Mouse (Mus musculus): ENCODE results near the gene Nudt14.

Gene Nudt14

GRCm38 (mm10) chr12:112950040-112950760 lies 8.3 kb upstream of the Nudt14 start:
- in situ Hi-C loops (cut with MboI, MseI) = no loop called here

- in situ Hi-C loops (cut with MboI, MseI) = no loop called here
Observed at GRCm38 (mm10) chr12:112947307-112947706, 5.4 kb upstream of the Nudt14 start.

- in situ Hi-C loops (cut with MboI, MseI) = no loop called here
Observed at GRCm38 (mm10) chr12:112943669-112944068, 1.7 kb upstream of the Nudt14 start.

- in situ Hi-C loops (cut with MboI, MseI) = no loop called here
Observed at GRCm38 (mm10) chr12:112941156-112941775, 658 bp downstream of the Nudt14 start.

- in situ Hi-C loops (cut with MboI, MseI) = no loop called here
Observed at GRCm38 (mm10) chr12:112940710-112941109, 1.2 kb downstream of the Nudt14 start.

GRCm38 (mm10) chr12:112940238-112940637 lies 1.7 kb downstream of the Nudt14 start:
- in situ Hi-C loops (cut with MboI, MseI) = no loop called here

- in situ Hi-C loops (cut with MboI, MseI) = no loop called here
Observed at GRCm38 (mm10) chr12:112938873-112939565, 2.9 kb downstream of the Nudt14 start.

- in situ Hi-C loops (cut with MboI, MseI) = no loop called here
Observed at GRCm38 (mm10) chr12:112938366-112938765, 3.6 kb downstream of the Nudt14 start.

GRCm38 (mm10) chr12:112937906-112938305 lies 4.0 kb downstream of the Nudt14 start:
- in situ Hi-C loops (cut with MboI, MseI) = no loop called here

- in situ Hi-C loops (cut with MboI, MseI) = no loop called here
Observed at GRCm38 (mm10) chr12:112932647-112933046, 9.3 kb downstream of the Nudt14 start.

- in situ Hi-C loops (cut with MboI, MseI) = loop anchor here in 1 of 2 experiments (10.0 kb wide), 1 partner anchor 1815 kb away; no protein-coding TSS in a partner anchor
Observed at GRCm38 (mm10) chr12:112929562-112930352, 12.2 kb downstream of the Nudt14 start, which contains the start of gene Jag2. TSS of gene Jag2 (minus strand) at chr12:112929776.

GRCm38 (mm10) chr12:112928401-112929241 lies 13.3 kb downstream of the Nudt14 start:
- in situ Hi-C loops (cut with MboI, MseI) = loop anchor here in 1 of 2 experiments (10.0 kb wide), 1 partner anchor 1816 kb away; no protein-coding TSS in a partner anchor

GRCm38 (mm10) chr12:112927265-112927664 lies 14.7 kb downstream of the Nudt14 start:
- in situ Hi-C loops (cut with MboI, MseI) = loop anchor here in 1 of 2 experiments (10.0 kb wide), 1 partner anchor 1818 kb away; no protein-coding TSS in a partner anchor

- in situ Hi-C loops (cut with MboI, MseI) = loop anchor here in 1 of 2 experiments (10.0 kb wide), 1 partner anchor 1819 kb away; no protein-coding TSS in a partner anchor
Observed at GRCm38 (mm10) chr12:112925950-112926349, 16.0 kb downstream of the Nudt14 start.

GRCm38 (mm10) chr12:112922541-112922940 lies 19.4 kb downstream of the Nudt14 start:
- in situ Hi-C loops (cut with MboI, MseI) = loop anchor here in 1 of 2 experiments (10.0 to 25.0 kb wide), 3 partner anchors 665 to 1822 kb away; partner anchors contain the start of genes Exoc3l4 and Lbhd2

- in situ Hi-C loops (cut with MboI, MseI) = loop anchor here in 1 of 2 experiments (10.0 to 25.0 kb wide), 3 partner anchors 666 to 1823 kb away; partner anchors contain the start of genes Exoc3l4 and Lbhd2
Observed at GRCm38 (mm10) chr12:112921518-112921917, 20.4 kb downstream of the Nudt14 start.

- in situ Hi-C loops (cut with MboI, MseI) = loop anchor here in 1 of 2 experiments (25.0 kb wide), 2 partner anchors 669 to 1506 kb away; partner anchors contain the start of genes Exoc3l4 and Lbhd2
Observed at GRCm38 (mm10) chr12:112917906-112918305, 24.0 kb downstream of the Nudt14 start.

GRCm38 (mm10) chr12:112917486-112917885 lies 24.4 kb downstream of the Nudt14 start:
- in situ Hi-C loops (cut with MboI, MseI) = loop anchor here in 1 of 2 experiments (25.0 kb wide), 2 partner anchors 670 to 1505 kb away; partner anchors contain the start of genes Exoc3l4 and Lbhd2

- in situ Hi-C loops (cut with MboI, MseI) = loop anchor here in 1 of 2 experiments (25.0 kb wide), 2 partner anchors 670 to 1505 kb away; partner anchors contain the start of genes Exoc3l4 and Lbhd2
Observed at GRCm38 (mm10) chr12:112916698-112917400, 25.1 kb downstream of the Nudt14 start.

Data from T-helper 17 cell (primary cell).